Mouse (Mus musculus): ENCODE measurements at regions not wholly inside any gene's neighbourhood (a gene's known extent, or its start where the extent isn't known, plus 50 kb on each side); places are given as distances from the start of the nearest gene placed in this dataset.

GRCm38 (mm10) chr1:137567526-137567925 is 607.3 kb upstream of the Nr5a2 start:
- no peak for TF ChIP-seq CTCF (IDR thresholded peaks at IDR 0.05 in 2 of 3, conservative IDR thresholded peaks at IDR 0.05 in 1 of 3; ENCODE audit: control insufficient read depth in 1 of 3, insufficient read depth in 1 of 3, low read depth in 2 of 3, low read length in 3 of 3, poor library complexity in 1 of 3, severe bottlenecking in 1 of 3)
- no peak for TF ChIP-seq POLR2A (IDR thresholded peaks at IDR 0.05; ENCODE audit: control insufficient read depth in 1 of 2, insufficient read depth in 1 of 2, low read depth in 1 of 2, low read length in 2 of 2, poor library complexity in 1 of 2)
- no peak for TF ChIP-seq MAFK (IDR thresholded peaks at IDR 0.05; ENCODE audit: borderline replicate concordance, low read depth, low read length)

Data from MEL (cell line).